Mouse (Mus musculus) cerebellum, adult 2 months (tissue): ENCODE results near the gene Dlg1. TPM values are rescaled to one million over a fixed set of nuclear protein-coding genes. Genes with fewer than 3 reads are reported as not detected.

Experiments
- DNase-seq, 2 experiments: peaks; one replicate each; pipeline ENCODE4 v3.0.0; 2021
- H3K27ac ChIP-seq: fragments of 200-500 bp; 2 replicates; pipeline ENCODE4 v1.5.1; 2012; ENCODE audit warnings: low read length, control low read depth, inconsistent platforms; ENCODE audit not compliant: insufficient read depth
- H3K27me3 ChIP-seq: fragments of 200-500 bp; 2 replicates; pipeline ENCODE4 v1.6.1; 2012; ENCODE audit warnings: inconsistent platforms, mild to moderate bottlenecking, low read length, moderate library complexity; ENCODE audit not compliant: control insufficient read depth, insufficient read depth
- H3K4me1 ChIP-seq: fragments of 200-500 bp; 2 replicates; pipeline ENCODE4 v1.6.1; 2011; ENCODE audit warnings: low read length; ENCODE audit not compliant: control insufficient read depth, insufficient read depth
- H3K4me3 ChIP-seq: fragments of 200-500 bp; replicated peaks from 2 replicates; pipeline ENCODE3; 2011; ENCODE audit warnings: mild to moderate bottlenecking, low read depth, low read length, control low read depth; ENCODE audit not compliant: insufficient read depth
- CTCF ChIP-seq: fragments of 200-500 bp; IDR thresholded peaks from 2 replicates; pipeline ENCODE4 v1.5.1; 2011; ENCODE audit warnings: low read depth, mild to moderate bottlenecking, control low read depth, low read length, moderate library complexity, borderline replicate concordance; ENCODE audit not compliant: insufficient read depth
- POLR2A ChIP-seq: fragments of 200-500 bp; IDR thresholded peaks from 2 replicates; pipeline ENCODE4 v1.6.1; 2011; ENCODE audit warnings: low read length, control low read depth, borderline replicate concordance; ENCODE audit not compliant: insufficient read depth
- WGBS: fragments of 180-500 bp; shearing (Covaris S2); methylation state at CpG from one replicate; pipeline ENCODE4 v1.1.7; 2018; 5-methylcytosine and 5-hydroxymethylcytosine counted together
- polyA plus RNA-seq: library from polyadenylated mRNA; depleted of rRNA; stranded (reverse); fragments of >200 nt; gene quantifications from 2 replicates; pipeline ENCODE4 v1.2.3, GENCODE M21; 2012; rRNA removed

The Dlg1 gene
- 82.2 and 85.9 TPM in 2 replicates for polyA plus RNA-seq

DNA sequence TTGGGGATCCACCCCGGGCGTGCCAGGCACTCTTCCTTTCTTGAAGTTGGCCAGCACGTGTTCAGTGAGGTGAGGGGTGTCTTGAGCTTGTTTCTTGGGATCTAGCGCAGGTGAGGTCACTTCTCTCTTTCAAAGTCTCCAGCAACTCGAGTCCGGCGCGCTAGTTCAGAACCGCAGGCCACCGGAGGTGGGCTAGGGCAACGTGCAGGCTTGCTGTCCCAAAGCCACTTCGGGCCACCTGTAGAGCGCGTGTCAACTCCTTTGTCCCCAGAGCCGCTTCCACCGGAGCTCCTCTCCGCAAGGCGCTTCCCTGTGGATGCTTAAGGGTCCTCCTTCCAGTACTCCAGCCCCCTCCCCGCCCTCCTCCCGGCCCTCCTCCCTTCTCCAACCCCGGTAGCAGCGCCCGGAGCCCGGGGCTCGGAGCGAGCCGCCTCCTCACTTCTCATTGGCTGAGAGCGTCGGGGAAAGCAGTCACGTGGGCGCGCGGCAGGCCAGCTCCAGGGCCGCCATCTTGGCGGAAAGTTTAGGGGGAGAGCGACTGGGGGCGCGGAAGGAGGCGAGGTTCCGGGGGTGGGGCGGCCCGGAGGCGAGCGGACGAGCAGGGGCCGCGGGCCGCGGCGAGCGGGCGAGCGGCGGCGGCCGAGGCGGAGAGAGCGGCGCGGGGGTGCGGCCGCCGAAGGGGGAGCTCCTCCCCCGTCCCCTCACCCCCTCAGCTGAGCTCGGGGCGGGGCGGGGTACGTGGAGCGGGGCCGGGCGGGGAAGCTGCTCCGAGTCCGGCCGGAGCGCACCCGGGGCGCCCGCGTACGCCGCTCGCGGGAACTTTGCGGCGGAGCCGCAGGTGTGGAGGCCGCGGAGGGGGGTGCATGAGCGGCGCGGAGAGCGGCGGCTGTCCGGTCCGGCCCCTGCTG is at the start of gene Dlg1:
TSS of gene Dlg1 (plus strand) at position 65 of the 908 bp plus-strand sequence.
- TF ChIP-seq POLR2A (no peak), CTCF (no peak)
- Histone ChIP-seq H3K27me3 (no peaks in the 10 kb centered on the region), H3K27ac (peak within 1 kb of the TSS; percentile 59), H3K4me1 (peaks cover 10% of the 10 kb centered on the region), H3K4me3 (peak within 1 kb of the TSS; percentile 96)
- WGBS = 1% methylated on average over 73 of the region's 95 CpGs
- peak; percentile 81 to 86 for DNase-seq

GRCm38 (mm10) chr16:31616382-31616781 is 46.9 kb upstream of the Dlg1 start:
- 92% methylated on average over 2 of the region's 2 CpGs for WGBS
- Histone ChIP-seq H3K27ac (no peak overlapping the region), H3K4me1 (peaks cover 8% of the 10 kb centered on the region; the same call in 1 of the 2 replicates), H3K4me3 (no peak overlapping the region), H3K27me3 (no peaks in the 10 kb centered on the region)
- TF ChIP-seq POLR2A (no peak), CTCF (no peak)
- DNase-seq = no peak

DNA sequence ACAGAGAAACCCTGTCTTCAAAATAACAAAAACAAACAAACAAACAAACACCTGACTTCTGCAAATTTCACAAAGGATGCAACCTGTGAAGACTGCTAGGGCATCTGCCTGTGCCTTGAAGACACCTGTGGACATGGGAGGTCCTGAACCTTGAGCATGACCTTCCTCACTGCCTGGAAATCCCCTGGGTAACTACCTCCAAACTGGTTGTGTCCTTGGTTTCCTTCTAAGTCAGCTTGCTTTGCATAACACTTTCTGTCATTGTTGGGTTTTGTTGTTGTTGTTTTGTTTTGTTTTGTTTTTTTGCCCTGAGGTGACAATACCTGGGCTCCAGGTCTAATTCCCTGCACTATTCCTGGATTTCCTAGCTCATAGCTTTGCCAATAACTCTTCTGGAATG is 46.1 kb upstream of the Dlg1 start:
- DNase-seq = no peak
- Histone ChIP-seq H3K27ac (no peak overlapping the region), H3K4me3 (no peak overlapping the region), H3K27me3 (no peaks in the 10 kb centered on the region), H3K4me1 (peaks cover 8% of the 10 kb centered on the region; the same call in 1 of the 2 replicates)
- no peak for TF ChIP-seq CTCF
- TF ChIP-seq POLR2A = no peak

DNA sequence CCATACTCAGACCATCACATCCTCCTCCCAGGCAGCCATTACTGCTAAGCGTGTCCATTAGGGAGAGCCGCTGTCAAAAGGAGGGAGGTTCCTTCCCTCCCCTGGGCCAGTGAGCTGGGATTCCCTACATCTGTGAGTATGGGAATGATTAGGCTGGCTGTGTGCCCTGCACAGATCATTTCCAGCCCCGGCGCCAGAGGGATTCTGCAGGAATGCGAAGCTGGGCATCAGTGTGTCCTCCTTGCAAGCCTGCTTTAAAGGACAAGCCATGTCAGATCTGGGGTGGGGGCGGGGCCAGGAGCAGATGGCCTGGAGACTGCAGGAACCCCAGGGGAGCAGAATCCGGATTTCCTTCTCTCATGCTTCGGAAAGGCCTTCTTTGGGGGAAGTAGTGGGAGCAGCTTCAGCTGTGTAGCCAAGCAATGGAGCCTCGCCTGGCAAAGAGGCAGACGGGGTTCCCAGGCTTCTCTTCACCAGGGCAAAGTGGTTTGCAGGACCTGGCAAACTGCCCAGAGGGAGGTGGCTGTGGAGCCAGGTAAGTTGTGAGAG is 45.3 kb upstream of the Dlg1 start:
- Histone ChIP-seq H3K27me3 (no peaks in the 10 kb centered on the region), H3K4me1 (peaks cover 8% of the 10 kb centered on the region; the same call in 1 of the 2 replicates), H3K27ac (peak overlapping the region; percentile 69), H3K4me3 (peak overlapping the region; percentile 24)
- TF ChIP-seq CTCF (no peak), POLR2A (no peak)
- 1% methylated on average over 10 of the region's 10 CpGs for WGBS
- peak; percentile 88 for DNase-seq

- Histone ChIP-seq H3K4me1 (peaks cover 8% of the 10 kb centered on the region; the same call in 1 of the 2 replicates), H3K27me3 (no peaks in the 10 kb centered on the region), H3K27ac (peak overlapping the region; percentile 69), H3K4me3 (peak overlapping the region; percentile 30)
- peak; percentile 85 to 95 for DNase-seq
- TF ChIP-seq POLR2A (peak; percentile 35; the same call in 1 of the 2 replicates), CTCF (no peak)
- 8% methylated on average over 9 of the region's 9 CpGs for WGBS
Measured at GRCm38 (mm10) chr16:31618671-31619070, 44.6 kb upstream of the Dlg1 start.

GRCm38 (mm10) chr16:31619675-31620335 is 43.4 kb upstream of the Dlg1 start:
- 21% methylated on average over 6 of the region's 6 CpGs for WGBS
- Histone ChIP-seq H3K27me3 (no peaks in the 10 kb centered on the region), H3K27ac (peak overlapping the region; percentile 70), H3K4me3 (no peak overlapping the region), H3K4me1 (peaks cover 8% of the 10 kb centered on the region; the same call in 1 of the 2 replicates)
- peak; percentile 57 to 71 for DNase-seq
- no peak for TF ChIP-seq POLR2A
- no peak for TF ChIP-seq CTCF

DNA sequence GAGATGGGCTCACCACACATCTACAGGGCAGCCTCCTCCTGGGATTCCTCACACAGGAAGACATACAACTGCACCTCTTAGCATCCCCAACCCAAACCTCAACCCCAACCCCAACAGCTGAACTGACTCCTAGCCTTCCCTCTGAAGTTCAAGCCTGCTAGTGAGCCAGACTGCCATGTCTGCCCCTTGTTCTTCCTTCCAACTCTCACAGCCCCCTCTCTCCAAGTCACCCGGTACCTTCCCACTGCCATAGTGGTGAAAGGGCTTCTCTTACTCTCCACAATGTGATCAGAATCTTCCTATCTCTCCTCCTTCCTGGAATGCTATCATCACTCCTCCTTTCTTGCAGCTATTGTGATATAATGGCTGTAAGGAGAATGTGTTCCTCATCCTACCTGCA is 40.9 kb upstream of the Dlg1 start:
- TF ChIP-seq POLR2A (no peak), CTCF (no peak)
- no peak for DNase-seq
- no peak overlapping the region for H3K4me3 ChIP-seq
- 100% methylated on average over 1 of the region's 1 CpGs for WGBS
- no peaks in the 10 kb centered on the region for H3K27me3 ChIP-seq
- peaks cover 8% of the 10 kb centered on the region; the same call in 1 of the 2 replicates for H3K4me1 ChIP-seq
- H3K27ac ChIP-seq = no peak overlapping the region
